Mouse (Mus musculus) liver, adult 2 months (tissue): ENCODE measurements around the gene Atxn2l.

Experiments
- CTCF ChIP-seq: fragments of 200-500 bp; IDR thresholded peaks from 2 replicates; pipeline ENCODE4 v1.5.1; 2011; ENCODE audit warnings: low read depth, low read length, control low read depth
- POLR2A ChIP-seq: fragments of 200-500 bp; IDR thresholded peaks from 2 replicates; pipeline ENCODE4 v1.6.1; 2011; ENCODE audit warnings: low read length, control low read depth; ENCODE audit not compliant: insufficient read depth; ENCODE audit errors: extremely low read depth

DNA sequence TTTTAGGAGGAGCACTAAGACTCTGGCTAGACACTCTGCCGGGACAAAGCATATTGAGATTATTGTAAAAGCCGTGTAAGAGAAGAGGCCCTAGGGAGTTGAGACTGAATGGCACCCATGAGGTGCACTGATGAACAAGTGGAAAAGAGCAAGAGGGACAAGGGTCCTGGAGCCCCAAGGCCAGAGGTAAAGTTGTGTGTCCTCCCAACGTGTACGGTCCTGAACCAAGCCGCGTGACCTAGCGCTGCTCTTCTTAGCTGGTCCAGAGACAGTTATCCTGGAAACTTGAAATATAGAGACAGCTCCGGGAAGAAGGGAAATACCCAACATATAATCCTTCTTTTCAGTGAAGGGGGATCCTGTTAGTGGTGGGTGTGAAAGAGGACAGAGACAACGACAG is 33.2 kb upstream of the Atxn2l start:
- no peak for TF ChIP-seq POLR2A
- no peak for TF ChIP-seq CTCF
